Mouse (Mus musculus) gastrocnemius, adult 18-20 months (tissue): ENCODE results near the gene Ngdn. TPM values are rescaled to one million over a fixed set of nuclear protein-coding genes. Genes with fewer than 3 reads are reported as not detected.
"Not testable (repeated sequence)": the region's sequence is repeated elsewhere in the genome, so short reads cannot be mapped to it uniquely, and the experiment has no call there.

Source experiments
- DNase-seq: peaks from one replicate; pipeline ENCODE4 v3.0.0; 2021; ENCODE audit warnings: low spot score
- total RNA-seq, 2 experiments: library from RNA; stranded (reverse); gene quantifications; 2 replicates each; pipeline ENCODE4 v1.2.3; 2021

Gene Ngdn
- total RNA-seq, 2 experiments from 2014 or later, result 18.4 to 19.0 TPM

DNA sequence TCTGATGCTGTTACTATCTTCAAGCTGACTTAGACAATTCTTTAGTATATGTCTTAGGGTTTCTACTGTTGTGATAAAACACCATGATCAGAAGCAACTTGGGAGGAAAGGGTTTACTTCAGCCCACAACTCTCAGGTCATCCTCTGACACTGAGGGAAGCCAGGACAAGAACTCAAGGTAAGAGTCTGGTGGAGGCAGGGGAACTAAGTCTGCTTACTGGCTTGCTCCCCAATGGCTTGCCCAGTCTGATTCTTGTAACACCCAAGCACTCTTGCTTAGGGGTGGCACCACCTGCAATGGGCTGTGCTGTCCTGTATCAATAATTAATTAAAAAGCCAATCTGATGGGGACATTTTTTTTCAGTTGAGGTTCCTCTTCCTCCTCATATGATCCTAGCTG, 16.6 kb upstream of the Ngdn start:
- DNase-seq, result no peak

DNA sequence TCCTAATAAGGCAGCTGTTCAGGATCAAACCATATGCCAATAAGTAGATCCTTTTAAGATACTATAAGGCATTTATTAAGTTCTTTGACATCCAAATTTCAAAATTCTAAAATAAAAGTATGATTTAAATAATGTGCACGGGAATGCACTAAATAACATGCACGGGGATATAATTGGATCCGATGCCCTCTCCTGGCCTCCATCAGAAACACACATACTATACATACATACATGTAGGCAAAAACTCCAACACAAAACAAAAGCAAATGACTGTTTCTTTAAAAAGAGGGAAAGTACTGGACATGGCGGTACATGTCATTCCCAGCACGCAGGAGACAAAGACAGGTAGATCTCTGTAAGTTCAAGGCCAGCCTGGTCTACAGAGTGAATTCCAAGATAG, 15.4 kb upstream of the Ngdn start:
- DNase-seq, result not testable (repeated sequence)

DNA sequence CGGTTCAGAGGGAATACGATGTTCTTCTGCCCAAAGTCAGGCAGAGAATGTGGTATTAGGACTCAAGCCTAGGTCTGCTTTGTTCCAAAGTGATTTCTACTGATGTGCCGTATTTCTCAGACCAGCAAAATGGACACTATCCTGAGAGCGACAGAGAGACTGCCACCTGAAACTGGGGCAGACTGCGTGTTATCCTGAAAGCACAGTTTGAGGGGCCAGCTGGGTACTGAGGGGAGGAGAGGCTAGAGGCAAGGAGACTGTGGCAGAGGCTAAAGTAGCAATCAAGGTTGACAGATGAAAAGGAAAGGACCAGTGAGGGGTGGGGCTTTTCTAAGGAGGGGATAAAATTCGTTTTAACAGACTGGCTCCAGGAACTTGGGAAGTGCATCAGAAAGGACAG, 14.4 kb upstream of the Ngdn start:
- DNase-seq, result no peak

DNA sequence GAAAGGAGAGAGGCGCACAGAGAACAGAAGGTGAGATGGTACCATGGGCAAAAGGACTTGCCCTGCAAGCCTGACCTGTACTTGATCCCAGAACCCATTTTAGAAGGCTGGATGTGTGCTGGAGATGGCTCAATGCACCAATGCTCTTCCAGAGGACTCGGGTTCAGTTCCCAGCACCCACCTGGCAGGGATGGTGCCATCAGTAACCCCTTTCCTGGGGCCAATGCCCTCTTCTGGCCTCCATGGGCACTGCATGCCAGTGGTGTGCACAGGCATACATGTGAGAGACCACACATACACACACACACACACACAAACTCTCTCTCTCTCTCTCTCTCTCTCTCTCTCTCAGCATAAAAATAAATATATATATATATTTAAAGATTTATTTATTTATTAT, 13.8 kb upstream of the Ngdn start:
- no peak for DNase-seq

DNA sequence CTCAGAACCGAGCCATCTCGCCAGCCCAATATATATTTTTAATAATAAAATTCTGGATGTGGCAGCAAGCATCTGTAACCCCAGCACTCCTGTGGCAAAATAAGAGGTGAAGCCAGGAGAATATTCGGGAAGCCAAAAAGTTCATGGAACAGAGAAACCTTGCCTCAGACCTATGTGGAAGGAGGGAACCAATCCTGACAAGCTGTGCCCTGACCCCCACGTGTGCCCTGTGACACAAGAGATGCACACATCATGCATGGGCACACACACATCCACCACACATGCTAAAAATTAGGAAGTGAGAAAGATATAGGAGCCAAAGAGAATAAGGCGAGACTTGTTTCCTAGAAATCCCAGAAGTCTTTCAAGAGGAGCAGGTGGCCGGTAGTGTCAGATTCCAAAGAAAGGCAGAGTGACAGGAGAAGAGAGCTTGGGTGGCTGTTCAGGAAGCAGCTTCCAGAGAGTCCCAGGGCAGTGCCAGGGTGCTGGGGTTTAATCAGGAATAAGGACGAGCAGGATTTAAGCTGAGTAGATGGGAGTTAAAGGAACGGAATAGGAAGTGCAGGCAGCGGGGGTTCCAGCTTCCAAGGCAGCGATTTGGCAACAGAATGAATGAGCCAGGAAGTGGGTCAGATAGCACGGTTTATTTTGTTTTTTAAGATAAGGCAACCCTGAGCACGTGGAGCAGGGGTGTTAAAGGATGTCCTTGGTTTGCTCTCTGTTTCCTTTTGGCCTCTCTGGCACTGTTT, 13.1 kb upstream of the Ngdn start:
- DNase-seq, result no peak

DNA sequence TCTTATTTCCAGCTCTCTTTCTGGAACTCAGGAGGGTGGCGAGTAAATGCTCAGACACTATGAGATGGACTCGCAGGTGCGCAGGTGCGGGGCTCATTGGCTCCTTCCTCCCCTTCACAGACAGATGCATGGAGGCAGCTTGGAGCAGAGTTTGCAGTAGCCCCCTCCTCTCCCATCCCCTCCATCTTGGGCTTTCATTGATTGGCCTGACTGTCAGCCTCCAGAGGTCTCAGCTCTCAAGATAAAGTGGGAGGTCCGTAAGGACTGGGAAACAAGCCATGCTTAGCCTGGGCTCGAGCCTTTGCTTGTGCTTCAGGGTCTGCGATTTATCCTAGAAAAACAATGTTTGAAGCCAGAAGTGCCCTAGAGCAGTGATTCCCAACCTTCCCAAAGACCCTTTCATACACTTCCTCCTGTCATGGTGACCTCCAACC, 12.6 kb upstream of the Ngdn start:
- no peak for DNase-seq

GRCm38 (mm10) chr14:55003878-55004855, 11.1 kb upstream of the Ngdn start:
- DNase-seq, result no peak

GRCm38 (mm10) chr14:55005506-55005905, 9.7 kb upstream of the Ngdn start:
- no peak for DNase-seq

DNA sequence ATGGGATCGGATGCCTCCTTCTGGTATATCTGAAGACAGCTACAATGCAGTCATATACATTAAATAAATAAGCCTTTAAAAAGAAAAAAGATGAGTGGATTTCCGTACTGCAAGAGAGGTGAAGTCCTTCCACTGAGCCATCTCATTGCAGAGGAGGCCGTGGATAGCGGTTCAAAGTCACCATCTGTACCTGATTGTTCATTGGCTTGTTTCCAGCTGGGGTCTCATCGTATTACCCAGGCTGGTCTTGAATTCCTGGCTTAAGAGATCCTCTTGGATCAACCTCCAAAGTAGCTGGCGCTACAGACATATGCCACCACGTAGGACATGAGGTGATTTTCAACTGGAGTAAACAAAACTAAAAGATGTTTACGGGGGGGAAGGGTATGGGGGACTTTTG, 9.3 kb upstream of the Ngdn start:
- DNase-seq, result no peak

GRCm38 (mm10) chr14:55006541-55006940, 8.7 kb upstream of the Ngdn start:
- no peak for DNase-seq

DNA sequence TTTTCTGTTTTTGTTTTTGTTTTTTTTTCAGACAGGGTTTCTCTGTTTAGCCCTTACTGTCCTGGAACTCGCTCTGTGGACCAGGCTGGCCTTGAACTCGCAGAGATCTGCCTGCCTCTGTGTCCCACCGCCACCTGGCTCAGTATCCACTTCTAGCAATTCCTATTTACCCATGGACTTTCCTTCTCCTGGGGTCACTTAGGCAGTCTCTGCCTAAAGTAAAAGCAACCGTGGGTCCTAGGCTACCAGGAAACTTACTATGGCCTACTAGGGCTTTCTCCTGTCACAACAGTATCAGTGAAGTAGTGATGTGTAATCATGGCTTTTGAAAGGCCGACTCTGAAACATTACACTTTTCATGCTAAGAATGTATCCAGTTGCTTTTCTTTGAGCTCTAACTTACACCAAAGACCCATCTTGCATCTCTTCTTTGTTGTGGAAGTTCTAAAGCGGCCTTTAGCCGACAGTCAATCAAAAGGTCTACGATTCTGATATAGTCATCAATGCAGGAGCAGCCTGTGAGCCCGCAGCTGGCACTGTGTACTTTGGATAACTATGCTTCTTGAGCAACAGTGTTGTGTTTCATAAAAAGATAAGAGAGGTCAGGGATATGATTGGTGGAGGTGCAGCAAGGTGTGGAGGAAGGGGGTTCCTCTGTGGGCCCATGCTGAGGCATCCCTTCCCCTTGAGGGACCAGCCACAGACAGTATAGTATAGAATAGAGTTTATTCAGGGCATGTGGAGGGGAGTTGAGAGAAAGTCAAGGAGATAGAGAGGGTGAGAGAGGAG, 7.9 kb upstream of the Ngdn start:
- DNase-seq, result no peak

GRCm38 (mm10) chr14:55008417-55008816, 6.8 kb upstream of the Ngdn start:
- no peak for DNase-seq

DNA sequence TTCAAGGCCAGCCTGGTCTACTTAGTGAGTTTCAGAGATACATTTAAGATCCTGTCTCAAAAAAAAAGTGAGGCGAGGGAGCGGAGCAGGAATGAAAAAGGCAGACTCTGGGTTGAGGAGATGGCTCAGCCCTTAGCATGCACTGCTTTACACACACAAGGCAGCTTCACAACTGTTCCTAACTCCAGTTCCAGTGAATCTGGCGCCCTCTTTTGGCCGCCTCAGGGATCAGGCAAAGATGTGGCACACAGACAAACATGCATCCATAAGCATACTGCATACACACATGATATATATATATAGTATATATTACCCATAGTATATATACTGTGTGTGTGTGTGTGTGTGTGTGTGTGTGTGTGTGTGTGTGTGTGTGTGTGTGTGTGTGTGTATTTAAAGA, 4.1 kb upstream of the Ngdn start:
- DNase-seq, result no peak

GRCm38 (mm10) chr14:55014591-55014990, 663 bp upstream of the Ngdn start:
- no peak for DNase-seq

DNA sequence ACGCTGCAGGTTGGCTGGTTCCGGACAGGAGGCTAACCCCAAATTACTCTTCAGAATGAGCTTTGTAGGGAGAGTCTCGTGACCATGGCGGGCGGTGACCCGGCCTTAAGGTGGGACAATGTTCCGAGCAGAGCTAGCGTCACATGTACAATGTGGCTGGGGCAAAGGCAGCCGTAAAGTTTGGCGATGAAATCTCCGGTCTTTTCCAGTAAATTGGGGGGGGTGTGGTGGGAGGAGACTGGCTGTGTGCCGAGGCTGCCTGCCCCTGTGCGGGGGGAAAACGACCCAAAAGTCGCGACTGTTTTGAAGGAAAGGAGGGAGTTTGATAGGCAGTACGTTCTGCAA, 485 bp downstream of the Ngdn start:
- no peak for DNase-seq

- no peak for DNase-seq
Observed at GRCm38 (mm10) chr14:55016876-55017275, 1.6 kb downstream of the Ngdn start.

- DNase-seq, result no peak
Observed at GRCm38 (mm10) chr14:55020394-55020793, 5.1 kb downstream of the Ngdn start.

DNA sequence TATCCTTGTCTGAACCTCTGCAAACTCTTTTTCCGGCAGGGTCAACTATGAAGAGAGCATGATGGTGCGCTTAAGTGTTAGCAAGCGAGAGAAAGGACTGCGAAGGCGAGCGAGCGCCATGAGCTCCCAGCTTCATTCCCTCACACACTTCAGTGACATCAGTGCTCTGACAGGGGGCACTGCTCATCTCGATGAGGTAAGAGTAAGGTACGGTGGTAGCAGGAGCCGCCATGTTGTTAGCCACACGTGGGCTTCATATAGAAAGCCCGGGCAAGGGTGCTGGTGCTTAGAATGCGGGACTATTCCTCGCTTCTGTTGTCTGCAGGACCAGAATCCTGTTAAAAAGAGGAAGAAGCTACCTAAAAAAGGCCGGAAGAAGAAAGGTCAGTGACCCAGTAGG, 7.8 kb downstream of the Ngdn start:
- no peak for DNase-seq

DNA sequence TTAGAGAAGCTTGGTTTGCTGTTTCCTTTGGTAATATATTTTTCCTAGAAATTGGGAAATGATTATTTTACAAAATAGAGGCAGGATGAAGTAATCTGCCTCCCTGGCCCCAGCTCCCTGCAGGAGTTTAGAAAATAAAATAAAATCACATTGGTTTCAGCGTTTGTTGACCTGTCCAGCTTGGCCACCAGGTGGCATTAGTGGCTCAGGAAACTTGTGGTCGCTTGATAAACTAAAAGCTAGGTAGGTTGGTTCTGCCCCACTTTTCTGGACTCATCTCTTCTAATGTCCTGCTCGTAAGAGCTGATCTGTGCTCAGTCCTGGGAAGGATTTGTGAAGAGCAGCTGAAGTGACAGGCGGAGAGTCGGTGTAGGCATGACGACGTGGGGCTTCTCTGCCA, 9.0 kb downstream of the Ngdn start:
- peak; percentile 36 for DNase-seq

- DNase-seq, result no peak
Observed at GRCm38 (mm10) chr14:55025527-55025926, 10.3 kb downstream of the Ngdn start.

- DNase-seq, result no peak
Observed at GRCm38 (mm10) chr14:55027251-55027650, 12.0 kb downstream of the Ngdn start.

DNA sequence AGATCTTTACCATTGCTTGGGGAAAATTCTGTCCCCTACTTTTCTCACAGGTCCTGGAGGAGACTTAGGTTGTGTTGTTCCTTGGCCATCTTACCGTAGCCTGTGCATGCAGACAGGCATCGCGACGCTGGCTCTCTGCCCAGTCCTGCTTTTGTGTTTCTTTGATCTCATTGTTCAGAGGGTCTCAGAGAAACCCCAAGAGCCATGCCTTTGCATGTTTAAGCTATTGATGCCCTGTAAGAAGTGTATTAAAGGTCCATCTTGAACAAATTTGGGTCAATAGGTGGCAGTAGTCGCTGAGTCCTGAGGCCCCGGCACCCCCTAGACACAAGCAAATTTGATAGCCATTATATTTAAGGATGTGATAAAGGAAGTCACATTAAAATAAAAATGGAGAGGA, 12.4 kb downstream of the Ngdn start:
- DNase-seq, result no peak
